Mouse (Mus musculus) stomach, postnatal 0 days (tissue): Measurements from ENCODE around the gene Efcc1.

Source experiments
- CTCF ChIP-seq: IDR thresholded peaks from 2 replicates; pipeline ENCODE4 v1.5.1; 2016; ENCODE audit warnings: antibody characterized with exemption, low read depth, mild to moderate bottlenecking, moderate library complexity
- EP300 ChIP-seq: optimal IDR thresholded peaks from 2 replicates; pipeline ENCODE3; 2016; ENCODE audit warnings: antibody characterized with exemption

GRCm38 (mm10) chr6:87745301-87745700 lies 14.6 kb downstream of the Efcc1 start:
- no peak for TF ChIP-seq EP300
- TF ChIP-seq CTCF: no peak
